Mouse (Mus musculus): ENCODE results near the gene Zfpl1. TPM values are rescaled to one million over a fixed set of nuclear protein-coding genes. Genes with fewer than 3 reads are reported as not detected.

Zfpl1 gene
- polyA plus RNA-seq, 1 experiment from 2014 or later, result 88.8 TPM

DNA sequence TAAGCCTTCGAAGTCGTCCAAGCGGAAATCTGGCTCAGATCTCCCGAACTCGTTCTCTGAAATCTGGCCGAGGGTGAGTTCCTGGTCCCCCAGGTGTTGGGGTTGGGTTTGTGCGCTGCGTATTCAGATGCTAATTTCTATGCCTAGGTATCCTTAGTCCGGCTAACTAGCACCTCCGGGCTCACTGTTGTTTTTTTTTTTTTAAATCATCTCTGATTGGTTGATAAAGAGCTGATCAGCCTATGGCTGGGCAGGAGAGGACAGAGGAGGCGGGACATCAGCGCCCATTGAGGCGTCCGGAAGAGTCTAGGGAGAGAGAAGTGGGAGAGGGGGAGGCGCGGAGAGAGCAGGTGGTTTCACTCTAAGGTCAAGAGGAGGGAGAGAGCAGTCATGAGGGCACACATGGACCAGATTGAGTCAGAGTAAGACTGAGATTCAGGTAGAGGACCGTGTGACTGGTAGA lies 692 bp upstream of the Zfpl1 start:
- under 1% methylated on average over 17 of the region's 17 CpGs for WGBS
- Histone ChIP-seq H3K4me1 (peaks cover 22% of the 10 kb centered on the region), H3K4me2 (peak overlapping the region; percentile 85), H3K9me3 (no peaks in the 10 kb centered on the region), H3K36me3 (peaks cover 60% of the 10 kb centered on the region), H3K27ac (peak overlapping the region; percentile 61; the same call in 1 of the 2 replicates), H3K27me3 (no peaks in the 10 kb centered on the region), H3K9ac (peak overlapping the region; percentile 8), H3K4me3 (peak overlapping the region; percentile 52)
- no peak for ATAC-seq (ENCODE audit: insufficient number of reproducible peaks, low FRiP score, low TSS enrichment, low read depth)

DNA sequence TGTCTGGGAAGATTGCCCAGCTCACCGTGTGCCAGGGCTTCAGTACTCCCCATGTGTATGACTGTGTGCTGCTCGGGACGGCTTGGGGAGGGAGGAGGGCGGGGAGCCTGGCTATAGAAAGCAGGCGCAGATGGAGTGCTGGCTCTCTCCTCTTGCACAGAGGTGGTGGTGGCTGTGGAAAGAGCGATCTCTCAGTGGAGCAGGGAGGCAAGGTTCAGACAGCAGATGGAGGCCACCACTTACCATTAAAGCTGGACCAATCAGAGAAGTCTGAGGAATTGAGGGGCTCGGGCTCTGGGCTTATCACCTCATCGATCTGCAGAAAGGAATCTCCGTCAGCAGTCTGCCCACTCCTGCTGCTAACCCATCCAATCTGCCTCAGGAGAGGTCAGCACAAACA lies 2.6 kb downstream of the Zfpl1 start, which contains the start of gene Gm28374:
Gene Gm28374 (minus strand): TSS at position 101 of the 400 bp plus-strand sequence.
- 89% methylated on average over 9 of the region's 9 CpGs for WGBS
- H3K4me3 ChIP-seq, result no peak within 1 kb of the TSS

DNA sequence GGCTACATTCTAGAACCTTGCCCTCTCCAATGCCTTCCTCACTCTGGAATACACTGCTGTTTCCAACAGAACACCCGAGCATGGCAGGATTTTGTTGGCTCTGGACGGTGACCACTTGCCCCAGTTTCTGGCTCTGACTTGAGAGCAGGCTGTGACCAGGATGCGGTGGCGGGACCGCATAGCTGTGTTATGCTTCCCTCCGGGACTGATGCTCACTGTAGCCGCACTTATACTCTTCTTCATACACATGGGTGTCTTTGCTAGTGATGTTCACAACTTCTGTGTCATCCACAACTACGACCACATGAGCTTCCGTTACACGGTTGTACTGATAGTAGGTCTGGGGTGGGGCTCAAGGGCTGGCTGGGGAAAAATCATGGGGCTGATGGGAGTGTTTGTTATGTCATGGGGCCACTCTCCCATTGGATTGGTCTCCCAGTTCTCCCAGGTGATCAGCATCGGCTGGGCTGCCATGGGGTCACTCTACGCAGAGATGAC lies 4.7 kb downstream of the Zfpl1 start, which contains the start of gene Tmem262:
Gene Tmem262 (plus strand): TSS at position 51 of the 498 bp plus-strand sequence.
- Histone ChIP-seq H3K4me3 (no peak within 1 kb of the TSS), H3K27me3 (no peaks in the 10 kb centered on the region), H3K36me3 (peaks cover 40% of the 10 kb centered on the region), H3K27ac (no peak within 1 kb of the TSS), H3K4me1 (peaks cover 23% of the 10 kb centered on the region), H3K4me2 (no peak within 1 kb of the TSS), H3K9me3 (no peaks in the 10 kb centered on the region), H3K9ac (no peak within 1 kb of the TSS)
- WGBS, result 93% methylated on average over 12 of the region's 12 CpGs
- ATAC-seq (ENCODE audit: insufficient number of reproducible peaks, low FRiP score, low TSS enrichment, low read depth), result no peak

More for the DNA sequence above, 2.6 kb downstream of the Zfpl1 start, which contains the start of gene Gm28374:
- no peak within 1 kb of the TSS for H3K4me2 ChIP-seq
- H3K36me3 ChIP-seq, result peaks cover 41% of the 10 kb centered on the region
- H3K9ac ChIP-seq, result no peak within 1 kb of the TSS
- H3K27ac ChIP-seq, result no peak within 1 kb of the TSS
- no peak for ATAC-seq (ENCODE audit: insufficient number of reproducible peaks, low FRiP score, low TSS enrichment, low read depth)
- no peaks in the 10 kb centered on the region for H3K9me3 ChIP-seq
- peaks cover 22% of the 10 kb centered on the region for H3K4me1 ChIP-seq
- H3K27me3 ChIP-seq, result no peaks in the 10 kb centered on the region

- peak within 1 kb of the TSS; percentile 90 for H3K27ac ChIP-seq
- under 1% methylated on average over 33 of the region's 33 CpGs for WGBS
- peak within 1 kb of the TSS; percentile 90 for H3K4me3 ChIP-seq
- peak within 1 kb of the TSS; percentile 70 for H3K4me2 ChIP-seq
- peaks cover 43% of the 10 kb centered on the region for H3K36me3 ChIP-seq
- peaks cover 13% of the 10 kb centered on the region for H3K4me1 ChIP-seq
- H3K9ac ChIP-seq, result peak within 1 kb of the TSS; percentile 85
- ATAC-seq (ENCODE audit: insufficient number of reproducible peaks, low FRiP score, low TSS enrichment, low read depth), result peak; percentile 80
- H3K27me3 ChIP-seq, result no peaks in the 10 kb centered on the region
- H3K9me3 ChIP-seq, result no peaks in the 10 kb centered on the region
These were observed 8.0 kb downstream of the Zfpl1 start, which contains the start of gene Vps51 for GRCm38 (mm10) chr19:6076564-6077393. TSS of gene Vps51 (minus strand) at chr19:6077231.

DNA sequence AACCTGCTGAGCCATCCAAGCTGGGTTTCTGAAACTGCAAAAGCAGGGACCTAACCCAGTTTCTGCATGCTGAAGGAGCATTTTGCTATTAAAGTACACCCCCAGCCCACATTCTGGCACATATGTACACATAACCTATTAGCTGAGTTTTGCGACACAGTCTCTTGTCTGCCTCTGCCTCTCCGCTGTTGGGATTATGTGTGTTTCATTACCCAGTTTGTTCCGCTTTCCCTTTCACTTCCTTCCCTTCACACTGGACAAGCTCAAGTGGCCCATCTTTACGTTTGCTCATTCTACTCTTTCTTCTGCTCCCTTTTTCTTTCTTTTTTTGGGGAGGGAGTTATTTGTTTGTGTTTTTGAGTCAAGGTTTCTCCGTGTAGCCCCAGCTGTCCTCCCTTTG lies 10.9 kb downstream of the Zfpl1 start:
- Histone ChIP-seq H3K36me3 (peaks cover 45% of the 10 kb centered on the region), H3K27ac (no peak overlapping the region), H3K9me3 (no peaks in the 10 kb centered on the region), H3K9ac (no peak overlapping the region), H3K27me3 (no peaks in the 10 kb centered on the region), H3K4me3 (no peak overlapping the region), H3K4me2 (no peak overlapping the region), H3K4me1 (peaks cover 13% of the 10 kb centered on the region)
- ATAC-seq (ENCODE audit: insufficient number of reproducible peaks, low FRiP score, low TSS enrichment, low read depth), result no peak
- 91% methylated on average over 5 of the region's 5 CpGs for WGBS

DNA sequence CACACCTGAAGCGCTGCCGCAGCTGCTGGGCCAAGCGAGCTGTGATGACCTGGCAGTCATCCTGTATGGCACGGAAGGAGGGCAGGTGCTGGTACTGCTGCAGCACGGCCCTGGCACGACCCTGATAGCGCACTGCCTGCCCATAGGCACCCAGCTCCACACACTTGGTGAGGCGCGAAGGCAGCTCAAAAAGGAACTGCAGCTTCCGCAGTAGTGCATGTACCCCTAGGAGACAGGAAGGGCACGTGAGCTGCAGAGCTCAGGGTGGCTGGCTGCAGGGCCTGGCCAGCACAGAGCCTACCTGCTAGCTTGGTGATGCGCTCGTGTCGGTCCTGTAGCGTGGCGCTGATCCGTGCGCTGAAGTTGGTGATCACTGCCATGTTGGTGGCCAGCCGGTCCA lies 13.5 kb downstream of the Zfpl1 start:
- Histone ChIP-seq H3K9ac (no peak overlapping the region), H3K4me3 (no peak overlapping the region), H3K36me3 (peaks cover 48% of the 10 kb centered on the region), H3K4me1 (peaks cover 31% of the 10 kb centered on the region), H3K27me3 (no peaks in the 10 kb centered on the region), H3K27ac (no peak overlapping the region), H3K4me2 (no peak overlapping the region), H3K9me3 (no peaks in the 10 kb centered on the region)
- ATAC-seq (ENCODE audit: insufficient number of reproducible peaks, low FRiP score, low TSS enrichment, low read depth), result no peak
- 92% methylated on average over 19 of the region's 19 CpGs for WGBS

- Histone ChIP-seq H3K4me1 (peaks cover 28% of the 10 kb centered on the region), H3K9me3 (no peaks in the 10 kb centered on the region), H3K4me2 (no peak overlapping the region), H3K27me3 (no peaks in the 10 kb centered on the region), H3K36me3 (peaks cover 48% of the 10 kb centered on the region), H3K27ac (no peak overlapping the region), H3K4me3 (no peak overlapping the region), H3K9ac (no peak overlapping the region)
- WGBS, result 90% methylated on average over 31 of the region's 31 CpGs
- ATAC-seq (ENCODE audit: insufficient number of reproducible peaks, low FRiP score, low TSS enrichment, low read depth), result no peak
These were observed 14.0 kb downstream of the Zfpl1 start for GRCm38 (mm10) chr19:6070571-6071250.

- no peak overlapping the region for H3K9ac ChIP-seq
- H3K4me3 ChIP-seq, result no peak overlapping the region
- H3K9me3 ChIP-seq, result no peaks in the 10 kb centered on the region
- H3K36me3 ChIP-seq, result peaks cover 47% of the 10 kb centered on the region
- no peak for ATAC-seq (ENCODE audit: insufficient number of reproducible peaks, low FRiP score, low TSS enrichment, low read depth)
- H3K4me2 ChIP-seq, result no peak overlapping the region
- H3K4me1 ChIP-seq, result peaks cover 23% of the 10 kb centered on the region
- H3K27me3 ChIP-seq, result no peaks in the 10 kb centered on the region
- WGBS, result 90% methylated on average over 10 of the region's 10 CpGs
- no peak overlapping the region for H3K27ac ChIP-seq
These were observed 14.9 kb downstream of the Zfpl1 start for GRCm38 (mm10) chr19:6069851-6070250.

DNA sequence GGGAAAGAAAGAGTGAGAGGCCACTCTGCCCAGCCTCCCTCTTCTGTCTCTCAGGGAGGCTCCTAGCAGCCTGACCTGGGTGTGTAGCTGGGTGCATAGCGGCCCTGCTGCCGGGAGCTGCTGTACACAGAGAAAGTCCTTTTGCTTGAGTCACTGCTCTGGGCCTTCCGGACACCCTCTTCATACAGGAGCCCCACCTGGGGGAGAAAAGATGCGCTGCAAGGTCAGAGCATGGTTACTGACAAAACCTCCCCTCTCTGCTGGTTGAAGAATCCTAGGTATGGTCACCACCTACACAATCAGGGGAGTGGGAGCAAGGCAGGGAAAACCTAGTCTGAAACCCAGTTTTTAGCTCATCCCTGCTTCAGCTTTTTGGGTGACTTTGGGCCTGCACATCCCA lies 15.8 kb downstream of the Zfpl1 start:
- H3K4me1 ChIP-seq, result peaks cover 23% of the 10 kb centered on the region
- H3K4me3 ChIP-seq, result no peak overlapping the region
- 79% methylated on average over 4 of the region's 4 CpGs for WGBS
- peaks cover 40% of the 10 kb centered on the region for H3K36me3 ChIP-seq
- H3K4me2 ChIP-seq, result no peak overlapping the region
- ATAC-seq (ENCODE audit: insufficient number of reproducible peaks, low FRiP score, low TSS enrichment, low read depth), result no peak
- no peaks in the 10 kb centered on the region for H3K27me3 ChIP-seq
- no peak overlapping the region for H3K9ac ChIP-seq
- H3K9me3 ChIP-seq, result no peaks in the 10 kb centered on the region
- no peak overlapping the region for H3K27ac ChIP-seq

DNA sequence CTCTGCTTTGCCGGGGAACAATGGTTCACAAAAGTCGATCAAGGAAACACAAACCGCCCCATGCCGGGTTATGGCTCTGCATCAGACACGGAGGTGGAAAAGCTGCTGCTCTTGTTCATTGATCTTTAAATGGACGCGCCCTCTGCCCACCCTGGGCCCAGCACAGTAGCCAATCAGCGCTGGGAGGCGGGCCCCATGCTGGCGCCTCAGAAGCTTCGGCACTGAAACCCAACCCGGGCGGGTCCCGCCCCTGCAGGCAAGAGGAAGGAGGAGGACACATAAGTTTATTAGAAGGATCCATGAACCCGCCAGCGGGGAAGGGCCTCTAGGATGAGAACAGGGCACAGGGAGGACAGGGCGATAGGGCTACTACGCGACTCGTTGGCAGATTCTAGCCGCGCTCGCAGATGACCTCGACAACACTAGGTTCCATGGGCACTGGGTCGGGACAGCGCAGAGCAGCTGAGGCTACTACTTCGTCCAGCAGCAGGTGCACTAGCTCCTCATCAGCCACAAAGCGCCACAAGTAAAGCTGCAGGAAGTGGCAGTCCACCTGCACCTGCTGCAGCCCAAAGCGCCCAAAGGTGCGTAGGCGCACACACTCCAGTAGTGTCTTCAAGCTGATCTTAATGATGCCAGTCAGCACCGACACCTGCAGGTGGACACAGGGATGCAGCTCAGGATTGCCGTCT lies 16.9 kb downstream of the Zfpl1 start, which contains the start of gene Tm7sf2:
Gene Tm7sf2 (minus strand): TSS at position 650 of the 692 bp plus-strand sequence.
- Histone ChIP-seq H3K9ac (peak within 1 kb of the TSS; percentile 41), H3K4me2 (peak within 1 kb of the TSS; percentile 82), H3K27ac (peak within 1 kb of the TSS; percentile 72), H3K36me3 (peaks cover 33% of the 10 kb centered on the region), H3K27me3 (no peaks in the 10 kb centered on the region), H3K4me1 (peaks cover 23% of the 10 kb centered on the region), H3K9me3 (no peaks in the 10 kb centered on the region), H3K4me3 (peak within 1 kb of the TSS; percentile 45)
- 9% methylated on average over 33 of the region's 33 CpGs for WGBS
- peak; percentile 81 for ATAC-seq (ENCODE audit: insufficient number of reproducible peaks, low FRiP score, low TSS enrichment, low read depth)

GRCm38 (mm10) chr19:6067011-6067723 lies 17.6 kb downstream of the Zfpl1 start:
- WGBS, result under 1% methylated on average over 30 of the region's 30 CpGs
- Histone ChIP-seq H3K9me3 (no peaks in the 10 kb centered on the region), H3K4me1 (peaks cover 30% of the 10 kb centered on the region), H3K9ac (peak overlapping the region; percentile 41), H3K36me3 (peaks cover 28% of the 10 kb centered on the region), H3K4me3 (peak overlapping the region; percentile 45), H3K27me3 (no peaks in the 10 kb centered on the region), H3K4me2 (peak overlapping the region; percentile 82), H3K27ac (peak overlapping the region; percentile 72)
- peak; percentile 30; the same call in 1 of the 2 replicates for ATAC-seq (ENCODE audit: insufficient number of reproducible peaks, low FRiP score, low TSS enrichment, low read depth)

Data from limb, embryonic 15.5 days (tissue).